Mouse (Mus musculus): ENCODE data around the gene Ppp3ca.

DNA sequence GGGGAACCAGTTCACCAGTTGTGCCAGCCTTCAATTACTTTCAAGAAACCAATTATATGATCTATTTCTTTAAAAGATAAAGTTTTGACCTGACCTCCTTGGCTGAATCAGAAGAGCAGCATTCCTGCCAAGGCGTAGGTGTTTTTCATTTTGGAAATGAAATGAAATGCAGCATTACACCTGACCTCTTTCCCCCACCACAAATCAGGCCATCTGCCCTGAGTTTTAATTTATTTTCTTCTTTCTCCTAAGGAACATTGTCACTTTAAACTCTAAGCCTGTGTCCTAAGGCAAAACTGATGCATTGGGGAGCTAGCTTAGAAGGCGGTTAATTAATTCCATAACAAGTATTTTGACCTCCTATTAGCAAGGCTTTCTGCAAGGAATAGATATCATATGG lies 276.7 kb downstream of the Ppp3ca start:
- TF ChIP-seq EP300 (IDR thresholded peaks at IDR 0.05; ENCODE audit: low read depth) (no peak), CTCF (IDR thresholded peaks at IDR 0.05; ENCODE audit: low read depth) (no peak)

Measured in liver, postnatal 0 days (tissue).